Mouse (Mus musculus) hindbrain, embryonic 11.5 days (tissue): Measurements from ENCODE around the gene E030018B13Rik. TPM values are rescaled to one million over a fixed set of nuclear protein-coding genes. Genes with fewer than 3 reads are reported as not detected.

Experiments
- polyA plus RNA-seq: library from polyadenylated mRNA; unstranded; fragments of >200 nt; fragmentation: Nextera tagmentation; extraction: Ambion mirVana; gene quantifications from 2 replicates; pipeline ENCODE4 v1.2.1, GENCODE M21; 2014

E030018B13Rik gene
- polyA plus RNA-seq, 1 experiment from 2014 or later: 0.28 TPM

Other genes starting within 250 kb of the E030018B13Rik start
- 30.4 and 35.4 TPM in 2 replicates for gene Klf13, start 22.1 kb downstream of the E030018B13Rik start, polyA plus RNA-seq
- 0.74 and 0.92 TPM in 2 replicates for gene Trpm1, start 237.0 kb downstream of the E030018B13Rik start, polyA plus RNA-seq